In the genomic region with DNA sequence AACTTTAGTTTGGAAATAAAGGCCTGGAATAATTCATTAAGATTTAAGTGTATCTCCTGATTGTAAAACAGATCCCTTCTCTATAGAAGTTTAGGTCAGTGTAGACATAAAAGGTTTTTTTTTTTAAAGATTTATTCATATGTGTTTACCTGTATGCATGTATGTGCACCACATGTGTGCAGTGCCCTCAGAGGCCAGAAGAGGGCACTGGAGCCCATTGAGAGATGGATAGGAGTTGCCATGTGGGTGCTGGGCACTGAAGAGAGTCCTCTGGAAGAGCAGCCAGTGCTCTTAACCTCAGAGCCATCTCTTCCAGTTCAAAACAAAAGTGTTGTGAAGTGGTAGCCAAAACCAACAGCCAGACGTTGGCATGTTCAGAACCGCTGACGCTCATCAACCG, we compare ENCODE assay signal across 26 mouse cellular contexts. TPM values are rescaled to one million over a fixed set of nuclear protein-coding genes. Genes with fewer than 3 reads are reported as not detected.
A peak's percentile ranks its signal among the peaks of the same experiment; 100 is the strongest.
DNase-seq lines count a peak whose midpoint lies in the region; ATAC-seq and TF ChIP-seq lines count a peak whose summit lies in the region.
"Had no signal": no experiment of that assay in that cellular context is flagged by ENCODE, and none has a peak within 500 bp of the region (broad histone marks: within the 10 kb centered on the region; RNA-seq: fewer than 3 reads in every experiment).

No protein-coding gene starts in this region.

- peak; percentile 7 for DNase-seq in cerebellum, adult 9-10 months
- DNase-seq in cerebellum, postnatal 14 days, result no peak
- no peak for DNase-seq in kidney, postnatal 0 days (ENCODE audit: low spot score)
- DNase-seq in testis, postnatal 10 days (ENCODE audit: low spot score), result no peak
- no peak for DNase-seq in right cerebral cortex, adult 2 months (ENCODE audit: low spot score in 2 of 2)
- DNase-seq: adrenal gland, postnatal 10 days; cerebellum, adult 2 months; gastrocnemius, postnatal 14 days; heart, adult 11 months; heart, postnatal 36 days; kidney, adult 9 months; kidney, postnatal 36 days; layer of hippocampus, adult 9-11 months; right cerebral cortex, postnatal 25 days; spleen, adult 18-20 months; thymus, postnatal 25 days had no signal

- no peak overlapping the region for H3K4me3 ChIP-seq in kidney, postnatal 0 days (replicated peaks; ENCODE audit: low read depth, low read length)
- no peak overlapping the region for H3K4me3 ChIP-seq in kidney, embryonic 14.5 days (ENCODE audit: low read length)
- no peak overlapping the region for H3K4me3 ChIP-seq in testis, adult 2 months (ENCODE audit: control insufficient read depth, low read depth, low read length)
- H3K4me3 ChIP-seq: forebrain, embryonic 15.5 days; limb, embryonic 13.5 days; liver, embryonic 15.5 days; neural tube, embryonic 15.5 days had no signal

- TF ChIP-seq POLR2A in testis, adult 2 months (IDR thresholded peaks at IDR 0.05; ENCODE audit: control insufficient read depth, low read depth, low read length), result no peak

- no peak overlapping the region for H3K9ac ChIP-seq in kidney, postnatal 0 days (ENCODE audit: low read depth, low read length)
- H3K9ac ChIP-seq in kidney, embryonic 14.5 days (ENCODE audit: low read depth, low read length), result no peak overlapping the region
- H3K9ac ChIP-seq: forebrain, embryonic 15.5 days; hindbrain, embryonic 14.5 days; limb, embryonic 13.5 days; liver, embryonic 15.5 days; neural tube, embryonic 15.5 days had no signal

- TF ChIP-seq CTCF in kidney, postnatal 0 days (IDR thresholded peaks at IDR 0.05; ENCODE audit: low read depth), result peak; percentile 24; the same call in 1 of the 2 replicates
- TF ChIP-seq CTCF in testis, adult 2 months (IDR thresholded peaks at IDR 0.05; ENCODE audit: control insufficient read depth, insufficient read depth, insufficient replicate concordance, low read depth, low read length), result peak; percentile 21; the same call in 1 of the 2 replicates

- peaks cover 11% of the 10 kb centered on the region for H3K4me1 ChIP-seq in kidney, postnatal 0 days (replicated peaks; ENCODE audit: insufficient read depth, low read length)
- H3K4me1 ChIP-seq in kidney, embryonic 14.5 days (ENCODE audit: control insufficient read depth, insufficient read depth, low read length), result peaks cover 16% of the 10 kb centered on the region
- H3K4me1 ChIP-seq in testis, adult 2 months (ENCODE audit: control insufficient read depth, insufficient read depth, low read length), result peaks cover 14% of the 10 kb centered on the region

- ATAC-seq in kidney, postnatal 0 days (replicated peaks; ENCODE audit: low FRiP score, low read depth), result no peak
- ATAC-seq in kidney, embryonic 14.5 days (ENCODE audit: low FRiP score, low TSS enrichment), result no peak
- ATAC-seq: activated CD4-positive, CD25-positive, alpha-beta regulatory T cell, adult 4 months; forebrain, embryonic 15.5 days; Patski had no signal

- H3K9me3 ChIP-seq in kidney, postnatal 0 days (replicated peaks; ENCODE audit: low read length), result no peaks in the 10 kb centered on the region
- peaks cover 8% of the 10 kb centered on the region for H3K9me3 ChIP-seq in kidney, embryonic 14.5 days (ENCODE audit: control insufficient read depth, low read length)
- H3K9me3 ChIP-seq: forebrain, embryonic 15.5 days; liver, embryonic 15.5 days; neural tube, embryonic 15.5 days had no signal

- WGBS in kidney, postnatal 0 days, result 99% methylated on average over 4 of the region's 4 CpGs
- WGBS in kidney, embryonic 14.5 days, result 93% methylated on average over 4 of the region's 4 CpGs

- no peaks in the 10 kb centered on the region for H3K36me3 ChIP-seq in kidney, postnatal 0 days (ENCODE audit: insufficient read depth, low read length)
- H3K36me3 ChIP-seq in kidney, embryonic 14.5 days (ENCODE audit: control insufficient read depth, insufficient read depth, low read length), result peaks cover 18% of the 10 kb centered on the region; the same call in 1 of the 2 replicates
- H3K36me3 ChIP-seq in testis, adult 2 months (ENCODE audit: control insufficient read depth, insufficient read depth, low read length), result no peaks in the 10 kb centered on the region

- no peak overlapping the region for H3K27ac ChIP-seq in kidney, postnatal 0 days
- H3K27ac ChIP-seq in kidney, embryonic 14.5 days (ENCODE audit: low read depth, low read length), result no peak overlapping the region
- H3K27ac ChIP-seq in testis, adult 2 months (ENCODE audit: control insufficient read depth, insufficient read depth, low read depth, low read length), result no peak overlapping the region
- H3K27ac ChIP-seq: forebrain, embryonic 15.5 days; hindbrain, embryonic 14.5 days; limb, embryonic 13.5 days; liver, embryonic 15.5 days; neural tube, embryonic 15.5 days had no signal

- no peak overlapping the region for H3K4me2 ChIP-seq in kidney, postnatal 0 days (ENCODE audit: low read length)
- no peak overlapping the region for H3K4me2 ChIP-seq in kidney, embryonic 14.5 days (replicated peaks; ENCODE audit: low read depth, low read length)
- H3K4me2 ChIP-seq: forebrain, embryonic 15.5 days; hindbrain, embryonic 14.5 days; limb, embryonic 13.5 days; liver, embryonic 15.5 days; midbrain, embryonic 11.5 days; neural tube, embryonic 15.5 days had no signal

- no peaks in the 10 kb centered on the region for H3K27me3 ChIP-seq in kidney, postnatal 0 days (ENCODE audit: insufficient read depth, low read length)
- no peaks in the 10 kb centered on the region for H3K27me3 ChIP-seq in kidney, embryonic 14.5 days (ENCODE audit: control insufficient read depth, insufficient read depth, low read length)
- no peaks in the 10 kb centered on the region for H3K27me3 ChIP-seq in testis, adult 2 months (ENCODE audit: control insufficient read depth, insufficient read depth, low read length)
- H3K27me3 ChIP-seq: forebrain, embryonic 15.5 days; limb, embryonic 13.5 days; liver, embryonic 15.5 days; neural tube, embryonic 15.5 days; Patski had no signal

RNA-seq across cellular contexts. Expression of a gene that starts 5.2 kb away (rescaled TPM):
- polyA plus RNA-seq in kidney, postnatal 0 days (2015; fragmentation: Nextera tagmentation; extraction: Ambion mirVana), result 16.6 and 18.5 TPM in 2 replicates
- 36.4 and 39.6 TPM in 2 replicates for polyA plus RNA-seq in kidney, embryonic 14.5 days (2014; fragmentation: Nextera tagmentation; extraction: Ambion mirVana)
- polyA plus RNA-seq in testis, adult 2 months (2012; rRNA removed), result 63.9 and 73.0 TPM in 2 replicates
